Mouse (Mus musculus) E14TG2a.4 (cell line): Measurements from ENCODE around the gene Camk2d.

Experiments used
- CTCF ChIP-seq: conservative IDR thresholded peaks from 2 replicates; pipeline ENCODE4 v1.5.1; 2014; ENCODE audit warnings: low read length
- POU5F1 ChIP-seq: IDR thresholded peaks from 2 replicates; pipeline ENCODE4 v1.6.1; 2014; ENCODE audit warnings: low read length, borderline replicate concordance

DNA sequence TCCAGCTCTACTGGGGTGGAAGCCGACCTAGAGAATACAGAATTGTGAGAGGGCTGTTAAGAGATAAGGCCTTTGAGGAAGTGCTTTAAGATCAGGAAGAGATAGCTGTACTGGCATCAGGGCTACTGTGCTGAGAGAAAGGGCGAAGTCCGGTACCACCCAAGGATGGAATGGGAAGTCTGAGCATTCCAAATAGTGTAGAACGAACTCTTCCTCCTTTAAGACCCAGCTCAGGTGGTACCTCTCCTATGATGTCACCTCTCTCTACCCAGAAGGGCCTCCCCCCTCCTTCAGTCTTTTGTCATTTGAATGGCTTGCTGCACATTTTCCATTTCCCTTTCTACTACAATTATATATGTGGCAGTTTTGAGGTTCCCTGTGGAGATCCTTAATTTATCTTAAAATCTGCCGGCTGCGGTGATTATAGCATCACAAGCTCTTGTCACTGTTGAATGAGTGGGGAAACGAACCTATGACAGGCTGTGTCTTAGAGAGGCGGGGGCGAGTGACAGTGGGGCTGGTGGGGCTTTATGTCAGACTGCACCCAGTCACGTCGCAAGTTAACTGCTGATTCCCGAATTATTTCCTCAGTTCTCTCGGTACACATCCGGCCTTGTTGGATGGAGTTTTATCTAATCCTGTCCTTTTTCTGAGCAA lies 13.8 kb downstream of the Camk2d start:
- no peak for TF ChIP-seq CTCF
- TF ChIP-seq POU5F1: no peak
